Mouse (Mus musculus) brain, embryonic 14.5 days (tissue): ENCODE results near the gene Tubg1. TPM values are rescaled to one million over a fixed set of nuclear protein-coding genes. Genes with fewer than 3 reads are reported as not detected.

Experiments
- DNase-seq: peaks from one replicate; pipeline ENCODE4 v3.0.0-alpha.2; 2011; ENCODE audit warnings: low read depth
- CTCF ChIP-seq: fragments of 200-500 bp; IDR thresholded peaks from 2 replicates; pipeline ENCODE4 v1.5.1; 2012; ENCODE audit warnings: inconsistent platforms, mild to moderate bottlenecking, moderate library complexity, borderline replicate concordance; ENCODE audit not compliant: insufficient read depth, insufficient read length; ENCODE audit errors: extremely low read depth
- POLR2A ChIP-seq: fragments of 200-500 bp; IDR thresholded peaks from 2 replicates; pipeline ENCODE4 v1.6.1; 2012; ENCODE audit warnings: mild to moderate bottlenecking, inconsistent platforms, borderline replicate concordance; ENCODE audit not compliant: poor library complexity, insufficient read depth, insufficient read length, severe bottlenecking; ENCODE audit errors: extremely low read depth
- polyA plus RNA-seq: library from polyadenylated mRNA; depleted of rRNA; stranded (reverse); fragments of >200 nt; gene quantifications from 2 replicates; pipeline ENCODE4 v1.2.3, GENCODE M21; 2012

The Tubg1 gene
- polyA plus RNA-seq, 1 experiment: 35.5 TPM

DNA sequence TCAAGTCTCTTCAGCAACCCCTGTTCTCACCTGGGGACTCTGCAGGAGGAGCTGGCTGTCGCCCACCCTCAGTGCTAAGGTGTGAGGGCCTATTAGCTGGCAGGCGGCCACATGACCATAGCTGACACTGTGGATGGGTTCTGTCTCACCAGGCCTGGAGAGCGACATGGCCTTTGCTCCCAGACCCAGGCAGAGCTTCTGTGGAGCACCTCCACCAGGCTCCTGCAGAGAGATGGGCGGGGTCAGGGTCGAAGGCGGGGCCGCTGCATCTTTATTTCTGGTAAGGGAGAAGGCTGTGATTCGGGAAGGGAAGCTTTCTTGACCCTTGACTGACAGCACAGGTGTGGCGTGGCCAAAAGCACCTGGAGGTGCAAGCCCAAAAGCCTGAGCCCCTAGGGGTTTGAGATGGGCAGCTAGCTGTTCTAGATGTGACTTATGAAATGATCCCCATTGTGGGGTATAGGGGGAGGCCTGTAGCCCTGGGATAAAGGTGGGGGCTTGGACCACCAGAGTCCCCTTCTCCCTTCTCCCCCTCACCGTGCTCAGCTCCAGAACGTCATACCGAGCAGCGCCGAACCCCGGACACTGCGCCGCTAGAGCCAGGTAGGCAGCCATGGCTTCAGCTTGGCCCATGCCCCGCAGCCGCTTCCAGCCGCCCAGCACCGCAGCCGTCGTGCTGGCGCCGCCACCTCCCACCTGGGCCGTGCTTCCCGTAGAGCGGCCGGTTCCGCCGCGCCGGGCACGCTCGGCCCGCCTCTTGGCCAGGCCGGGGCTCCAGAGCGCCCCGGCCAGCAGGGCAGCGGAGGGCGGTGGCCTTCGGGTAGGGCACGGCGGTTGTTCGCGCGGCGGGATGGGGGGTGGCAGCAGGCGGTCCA is 44.0 kb downstream of the Tubg1 start:
- DNase-seq: no peak
- TF ChIP-seq CTCF (no peak), POLR2A (no peak)

DNA sequence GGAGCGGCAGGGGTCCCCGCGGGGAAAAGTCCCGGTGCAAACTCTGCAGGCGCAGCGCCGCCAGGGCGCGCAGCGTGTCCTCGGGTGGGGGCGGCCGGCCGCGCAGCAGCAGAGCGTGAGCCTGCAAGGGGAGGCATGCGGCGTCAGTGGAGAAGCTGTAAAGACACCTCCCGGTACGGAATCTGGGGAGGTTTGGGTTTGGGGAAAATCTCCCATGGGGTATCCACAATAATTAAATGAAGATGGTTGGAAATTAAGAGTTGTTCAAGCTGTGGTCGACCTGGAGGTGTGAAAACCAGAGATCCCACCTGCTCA is 44.6 kb downstream of the Tubg1 start:
- DNase-seq: no peak
- no peak for TF ChIP-seq CTCF
- TF ChIP-seq POLR2A: no peak

DNA sequence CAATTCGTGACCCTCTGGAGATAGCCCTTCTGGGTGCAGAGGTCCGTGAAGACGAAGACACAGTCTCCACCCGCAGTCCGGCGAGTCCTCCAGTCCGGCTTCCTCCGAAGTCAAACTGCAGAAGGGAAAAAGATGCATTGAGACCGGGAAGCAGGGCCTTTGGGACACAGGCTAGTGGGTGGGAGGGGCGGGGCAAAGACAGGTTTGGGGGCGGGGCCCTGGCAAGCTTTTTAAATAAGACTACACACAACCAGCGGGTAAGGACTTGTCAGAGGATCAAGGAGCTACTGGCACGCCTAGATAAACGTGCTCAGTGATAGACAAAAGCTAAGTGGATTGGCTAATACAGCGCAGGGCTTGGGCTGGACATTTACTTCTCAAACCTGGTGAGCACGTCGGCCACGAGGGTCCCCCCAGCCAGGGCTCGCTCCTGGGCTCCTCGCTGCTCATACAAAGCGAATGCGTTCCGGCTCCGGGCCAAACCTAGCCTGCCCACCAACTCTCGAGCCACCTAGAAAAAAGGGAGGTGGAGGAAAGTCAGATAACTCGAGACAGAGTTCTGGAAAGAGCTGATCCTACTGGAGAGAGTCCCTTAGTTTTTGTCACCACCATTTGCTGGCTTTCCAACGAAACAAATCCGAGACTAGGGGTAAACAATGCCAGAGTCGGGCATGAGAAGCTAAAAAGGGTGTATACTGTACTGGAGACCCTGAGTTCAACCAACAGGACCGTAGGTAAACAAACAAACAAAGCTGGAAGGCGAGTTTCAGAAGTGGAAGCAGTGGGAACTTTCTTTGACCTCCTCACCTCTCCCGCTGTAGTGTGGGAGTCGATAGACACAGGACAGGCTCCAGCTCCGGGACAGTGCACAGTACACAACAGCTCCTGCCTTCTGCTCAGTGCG is 45.2 kb downstream of the Tubg1 start:
- DNase-seq: no peak
- TF ChIP-seq CTCF (no peak), POLR2A (no peak)

DNA sequence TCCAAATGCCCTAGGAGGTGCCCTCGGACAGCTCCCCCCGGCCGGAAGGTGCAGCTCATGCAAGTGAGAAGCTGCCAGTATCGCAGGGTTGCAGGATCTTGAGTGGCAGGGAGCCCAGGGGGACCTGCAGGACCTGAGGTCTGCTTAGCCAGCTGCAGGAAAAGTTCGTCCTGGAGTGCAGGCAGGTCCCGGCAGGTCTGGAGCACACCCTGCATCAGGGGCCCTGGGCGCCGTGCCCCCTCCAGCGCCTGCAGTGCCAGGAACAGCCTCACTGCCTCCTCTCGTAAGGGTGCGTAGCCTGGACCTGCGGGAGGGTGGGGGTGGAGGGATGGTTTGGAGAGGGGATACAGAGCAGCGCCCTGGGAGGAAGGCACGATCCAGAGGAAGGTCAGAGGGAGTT is 46.6 kb downstream of the Tubg1 start:
- DNase-seq: no peak
- TF ChIP-seq CTCF: no peak
- TF ChIP-seq POLR2A: no peak

DNA sequence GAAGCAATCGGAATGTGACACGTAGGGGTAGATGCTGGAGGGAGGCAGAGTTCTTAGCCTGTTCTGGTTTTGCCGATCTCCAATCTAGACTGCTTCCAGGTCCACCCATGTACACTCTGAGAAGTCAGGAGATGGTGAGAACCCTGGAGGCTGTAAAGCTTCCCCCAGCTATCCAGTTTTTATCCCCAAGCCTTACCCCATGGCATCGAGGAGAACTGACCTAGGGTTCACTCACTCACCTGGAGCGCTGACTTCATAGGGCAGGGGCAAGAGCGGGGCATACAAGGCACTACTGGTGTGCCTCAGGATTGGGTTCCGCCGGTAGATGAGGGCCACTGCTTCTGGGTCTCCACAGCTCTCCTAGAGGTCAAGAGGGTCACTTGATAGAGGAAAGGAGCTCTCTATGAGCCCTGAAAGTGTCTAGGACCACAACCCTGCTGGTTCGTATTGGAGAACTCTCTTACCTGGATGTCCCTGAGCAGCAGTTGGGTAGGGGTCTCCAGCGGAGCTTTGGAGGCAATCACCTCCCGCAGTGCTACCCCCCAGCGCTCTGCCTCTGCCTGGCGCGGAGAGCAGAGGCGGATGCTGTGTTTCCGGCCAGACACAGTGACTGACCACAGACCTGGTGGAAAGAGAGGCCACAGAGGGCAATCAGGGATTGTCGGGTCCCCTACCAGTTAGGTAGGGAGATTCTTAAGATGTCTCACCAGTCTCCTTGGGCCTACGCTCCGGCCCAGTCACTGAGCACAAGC is 47.6 kb downstream of the Tubg1 start:
- TF ChIP-seq CTCF: no peak
- no peak for TF ChIP-seq POLR2A
- no peak for DNase-seq

DNA sequence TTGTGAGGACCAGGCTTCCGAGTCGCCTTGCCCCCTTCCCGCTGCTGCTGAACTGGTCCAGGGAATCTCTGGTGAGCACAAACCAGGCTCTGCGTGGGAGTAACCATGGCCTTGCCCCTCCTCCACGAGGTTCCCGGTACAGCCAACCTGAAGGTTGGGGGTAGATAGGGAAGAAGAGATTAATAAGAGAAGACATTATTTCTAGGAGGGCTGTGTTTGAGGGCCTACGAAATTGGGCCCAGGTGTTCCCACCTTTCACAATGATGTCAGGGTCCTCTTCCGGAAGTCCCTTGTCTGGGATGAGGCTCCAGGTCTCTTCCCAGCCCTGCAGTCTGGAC is 48.2 kb downstream of the Tubg1 start:
- no peak for TF ChIP-seq POLR2A
- no peak for TF ChIP-seq CTCF
- no peak for DNase-seq

DNA sequence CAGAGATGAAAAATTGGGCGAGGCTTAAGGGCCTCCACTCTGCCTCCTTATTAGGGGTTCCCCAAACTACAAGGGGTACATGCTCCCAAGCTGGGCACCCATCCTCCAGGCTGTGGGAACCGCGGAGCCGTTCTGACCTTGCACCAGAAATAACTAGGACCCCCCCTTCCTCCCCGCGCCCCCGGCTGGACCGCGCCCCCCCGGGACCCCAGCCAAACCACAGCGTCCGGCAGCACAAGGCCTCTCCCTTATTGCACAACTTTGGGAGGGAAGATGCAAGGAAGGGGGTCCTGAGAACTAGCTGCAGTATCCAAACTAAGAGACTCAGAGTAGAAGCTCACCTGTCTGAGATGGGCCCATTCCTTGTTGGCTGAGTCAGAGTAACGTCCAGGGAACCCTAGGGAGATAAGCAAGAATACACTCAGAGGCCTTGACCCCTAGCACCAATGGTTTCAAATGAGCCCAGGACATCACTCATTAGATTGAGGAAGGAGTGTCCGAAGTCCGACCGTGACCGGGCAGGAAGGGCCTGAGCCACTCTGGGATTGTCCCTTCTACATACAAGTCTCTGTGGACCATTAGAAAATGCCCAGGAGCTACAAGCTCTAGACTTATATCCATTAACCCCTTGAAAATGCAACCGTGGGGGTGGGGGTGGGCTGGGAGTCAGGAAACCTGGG is 48.7 kb downstream of the Tubg1 start:
- DNase-seq: no peak

DNA sequence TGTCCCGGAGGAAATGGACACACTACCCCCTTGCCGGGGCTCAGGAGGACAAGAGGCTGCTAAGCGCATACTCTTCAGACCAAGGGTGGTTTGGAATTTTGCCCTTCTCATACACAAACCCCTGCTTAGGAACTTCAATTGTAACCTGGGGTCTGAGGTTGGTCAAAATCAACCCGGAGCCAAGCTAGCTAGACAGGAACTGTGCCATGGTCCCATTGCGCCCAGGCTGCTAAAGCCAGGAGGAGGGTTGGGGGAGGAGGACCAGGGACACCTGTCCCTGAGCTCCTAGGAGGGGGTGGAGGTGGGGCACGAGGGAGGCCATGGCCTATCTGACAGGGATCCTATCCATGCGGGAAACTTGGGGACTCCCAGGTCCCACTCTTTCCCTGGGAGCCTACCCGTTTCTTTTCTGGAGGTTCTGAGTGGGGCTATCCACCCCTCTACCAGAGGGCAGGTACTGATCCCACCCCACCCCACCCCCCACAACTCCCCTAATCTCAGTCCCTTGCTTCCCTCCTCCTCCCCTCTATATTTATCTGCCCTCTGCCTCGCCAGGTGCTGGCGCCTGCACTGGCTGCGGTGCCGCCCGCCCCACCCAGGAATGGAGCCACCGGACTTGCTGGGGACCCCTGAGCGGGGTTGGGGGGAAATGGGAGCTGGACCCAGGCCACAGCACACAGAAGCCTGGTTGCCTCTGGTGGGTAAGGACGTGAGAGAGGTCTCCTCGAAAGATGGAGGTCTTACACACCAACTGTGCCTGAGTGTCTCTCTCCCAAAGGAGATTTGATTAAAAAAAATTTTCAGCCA is 49.8 kb downstream of the Tubg1 start:
- no peak for DNase-seq
- TF ChIP-seq CTCF (no peak), POLR2A (no peak)

More for the DNA sequence above, 48.7 kb downstream of the Tubg1 start:
- TF ChIP-seq POLR2A (no peak), CTCF (no peak)

DNA sequence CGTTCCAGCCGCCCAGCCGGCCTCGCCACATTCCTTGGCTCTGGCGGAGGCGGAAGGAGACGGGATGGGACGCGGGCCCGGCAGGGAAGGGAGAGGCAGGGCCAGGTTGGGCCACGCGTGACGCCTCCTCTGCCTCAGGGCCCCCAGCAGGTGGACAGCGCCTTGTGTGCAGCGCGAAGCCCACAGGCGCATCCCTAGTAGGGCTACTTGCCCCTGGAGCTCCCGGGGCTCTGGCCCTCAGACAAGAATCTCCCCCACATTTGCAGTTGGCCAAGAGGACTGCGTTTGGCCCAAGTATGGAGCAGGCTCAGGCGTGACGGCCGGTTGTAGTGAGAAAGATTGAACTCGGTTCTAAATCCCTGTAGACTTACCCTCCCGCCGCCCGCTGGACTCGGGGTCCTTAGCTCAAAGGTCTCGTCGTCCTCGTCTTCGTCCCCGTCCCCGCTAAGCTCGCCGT is 50.6 kb downstream of the Tubg1 start, which contains the start of gene Cntnap1:
Gene Cntnap1, plus strand, starts transcription at position 170 of the 457 bp plus-strand sequence.
- no peak for DNase-seq
- TF ChIP-seq CTCF: no peak
- no peak for TF ChIP-seq POLR2A

DNA sequence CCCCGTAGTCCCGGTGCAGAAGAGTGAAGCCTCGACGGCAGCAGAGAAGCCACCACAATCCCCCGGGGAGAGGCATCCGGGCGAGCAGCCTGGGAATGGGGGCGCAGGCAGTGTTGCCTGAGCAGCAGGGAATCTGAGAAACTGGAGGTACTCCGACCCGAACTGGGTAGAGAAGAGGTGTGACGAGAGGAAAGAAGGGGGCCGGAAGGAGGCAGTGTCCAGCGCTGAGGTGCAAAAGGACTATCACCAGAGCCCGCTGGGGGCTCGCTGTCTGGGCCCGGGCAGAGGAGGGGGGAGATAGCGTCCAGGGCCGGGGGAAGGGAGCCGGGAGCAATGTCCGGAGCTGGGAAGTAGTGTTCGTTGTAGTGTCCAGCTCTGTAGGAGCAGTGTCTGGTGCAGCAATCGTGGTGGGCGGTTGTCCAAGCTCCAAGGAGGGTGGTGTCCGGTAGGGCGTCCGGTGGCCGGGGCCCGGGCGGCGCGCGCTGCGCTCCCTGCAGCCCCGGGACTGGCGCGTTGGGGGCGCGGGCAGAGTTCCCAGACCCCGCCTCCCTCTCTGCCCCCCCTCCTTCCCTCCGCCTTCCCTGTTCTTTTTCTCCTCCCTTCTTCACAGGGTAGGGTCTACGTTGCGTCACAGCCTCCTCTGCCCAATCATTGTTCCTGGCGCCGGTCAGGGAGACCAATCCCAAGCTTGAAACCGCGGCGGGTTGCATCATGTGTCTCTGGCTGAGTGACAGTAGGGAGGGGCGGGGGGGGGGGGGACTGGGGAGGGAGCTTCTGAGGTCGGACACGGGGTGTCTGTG is 51.3 kb downstream of the Tubg1 start, which contains the start of gene Plekhh3:
Gene Plekhh3, minus strand, starts transcription at position 541 of the 800 bp plus-strand sequence.
- TF ChIP-seq CTCF (no peak), POLR2A (peak; percentile 79)
- DNase-seq: peak; percentile 100
